ENCODE assay signal across 9 mouse cellular contexts in genomic region chr13:98589572-98589971, GRCm38 (mm10). TPM values are rescaled to one million over a fixed set of nuclear protein-coding genes. Genes with fewer than 3 reads are reported as not detected.
DNase-seq lines count a peak whose midpoint lies in the region; ATAC-seq and TF ChIP-seq lines count a peak whose summit lies in the region.
"Had no signal": no experiment of that assay in that cellular context is flagged by ENCODE, and none has a peak within 500 bp of the region (broad histone marks: within the 10 kb centered on the region; RNA-seq: fewer than 3 reads in every experiment).

No protein-coding gene starts in this region.

- H3K27me3 ChIP-seq in forebrain, embryonic 11.5 days (ENCODE audit: control insufficient read depth, insufficient read depth, low read length) = peaks cover 42% of the 10 kb centered on the region
- H3K27me3 ChIP-seq in forebrain, postnatal 0 days (ENCODE audit: insufficient read depth, low read length) = peaks cover 47% of the 10 kb centered on the region
- peaks cover 54% of the 10 kb centered on the region for H3K27me3 ChIP-seq in liver, embryonic 12.5 days (replicated peaks)
- H3K27me3 ChIP-seq in liver, postnatal 0 days (ENCODE audit: insufficient read depth, low read length) = peaks cover 46% of the 10 kb centered on the region
- 0 out of 2 replicates have a peak, but pooled peaks cover 4% of the 10 kb centered on the region for H3K27me3 ChIP-seq in intestine, embryonic 15.5 days (replicated peaks)
- peaks cover 53% of the 10 kb centered on the region for H3K27me3 ChIP-seq in neural tube, embryonic 13.5 days

- H3K4me2 ChIP-seq in forebrain, embryonic 11.5 days (ENCODE audit: low read depth, low read length, severe bottlenecking) = peak overlapping the region; percentile 60; the same call in 1 of the 2 replicates
- no peak overlapping the region for H3K4me2 ChIP-seq in forebrain, postnatal 0 days (ENCODE audit: low read depth)
- H3K4me2 ChIP-seq in liver, embryonic 12.5 days = peak overlapping the region; percentile 64; the same call in 1 of the 2 replicates
- no peak overlapping the region for H3K4me2 ChIP-seq in liver, postnatal 0 days (ENCODE audit: low read depth, low read length)
- H3K4me2 ChIP-seq in intestine, embryonic 15.5 days (replicated peaks) = peak overlapping the region; percentile 89
- peak overlapping the region; percentile 74 for H3K4me2 ChIP-seq in neural tube, embryonic 13.5 days

- TF ChIP-seq EP300 in liver, postnatal 0 days (IDR thresholded peaks at IDR 0.05; ENCODE audit: low read depth) = no peak

- DNase-seq in forebrain, embryonic 11.5 days (ENCODE audit: low spot score) = no peak
- no peak for DNase-seq in forebrain, postnatal 0 days
- DNase-seq in liver, postnatal 0 days = no peak
- DNase-seq in right cerebral cortex, postnatal 14 days = no peak
- DNase-seq in thymus, postnatal 4 days = no peak

- no peak for ATAC-seq in forebrain, embryonic 11.5 days (replicated peaks; ENCODE audit: low FRiP score)
- ATAC-seq in forebrain, postnatal 0 days = no peak
- ATAC-seq in liver, embryonic 12.5 days = no peak
- no peak for ATAC-seq in liver, postnatal 0 days
- ATAC-seq in intestine, embryonic 15.5 days = no peak
- no peak for ATAC-seq in neural tube, embryonic 13.5 days (ENCODE audit: low read depth)

- no peak overlapping the region; the same call in 1 of the 2 replicates for H3K4me3 ChIP-seq in forebrain, embryonic 11.5 days (ENCODE audit: low read depth, low read length)
- no peak overlapping the region for H3K4me3 ChIP-seq in forebrain, postnatal 0 days (ENCODE audit: low read depth, low read length)
- no peak overlapping the region for H3K4me3 ChIP-seq in liver, embryonic 12.5 days
- H3K4me3 ChIP-seq in liver, postnatal 0 days (ENCODE audit: low read depth, low read length) = no peak overlapping the region
- peak overlapping the region; percentile 53; the same call in 1 of the 2 replicates for H3K4me3 ChIP-seq in intestine, embryonic 15.5 days (replicated peaks)
- H3K4me3 ChIP-seq in neural tube, embryonic 13.5 days = no peak overlapping the region

- TF ChIP-seq CTCF in forebrain, postnatal 0 days (IDR thresholded peaks at IDR 0.05; ENCODE audit: low read depth) = no peak
- TF ChIP-seq CTCF in liver, postnatal 0 days (IDR thresholded peaks at IDR 0.05; ENCODE audit: low read depth) = no peak

- no peaks in the 10 kb centered on the region for H3K36me3 ChIP-seq in forebrain, embryonic 11.5 days (ENCODE audit: control insufficient read depth, insufficient read depth, low read length)
- H3K36me3 ChIP-seq in forebrain, postnatal 0 days (ENCODE audit: insufficient read depth) = no peaks in the 10 kb centered on the region
- H3K36me3 ChIP-seq in liver, embryonic 12.5 days = no peaks in the 10 kb centered on the region
- no peaks in the 10 kb centered on the region for H3K36me3 ChIP-seq in liver, postnatal 0 days (replicated peaks; ENCODE audit: insufficient read depth, low read length)
- no peaks in the 10 kb centered on the region for H3K36me3 ChIP-seq in intestine, embryonic 15.5 days
- H3K36me3 ChIP-seq in neural tube, embryonic 13.5 days = no peaks in the 10 kb centered on the region

- H3K9ac ChIP-seq in forebrain, embryonic 11.5 days (ENCODE audit: low read length) = no peak overlapping the region
- no peak overlapping the region for H3K9ac ChIP-seq in forebrain, postnatal 0 days
- no peak overlapping the region for H3K9ac ChIP-seq in liver, embryonic 12.5 days
- H3K9ac ChIP-seq in liver, postnatal 0 days (replicated peaks) = no peak overlapping the region
- H3K9ac ChIP-seq in intestine, embryonic 15.5 days = no peak overlapping the region
- H3K9ac ChIP-seq in neural tube, embryonic 13.5 days = no peak overlapping the region

- H3K4me1 ChIP-seq in forebrain, embryonic 11.5 days (replicated peaks; ENCODE audit: control insufficient read depth, insufficient read depth, low read length) = peaks cover 4% of the 10 kb centered on the region; the same call in 1 of the 2 replicates
- no peaks in the 10 kb centered on the region for H3K4me1 ChIP-seq in forebrain, postnatal 0 days (ENCODE audit: insufficient read depth)
- peaks cover 9% of the 10 kb centered on the region; the same call in 1 of the 2 replicates for H3K4me1 ChIP-seq in liver, embryonic 12.5 days
- peaks cover 8% of the 10 kb centered on the region for H3K4me1 ChIP-seq in liver, postnatal 0 days (ENCODE audit: insufficient read depth)
- H3K4me1 ChIP-seq in intestine, embryonic 15.5 days (replicated peaks) = peaks cover 26% of the 10 kb centered on the region
- H3K4me1 ChIP-seq in neural tube, embryonic 13.5 days (replicated peaks) = peaks cover 27% of the 10 kb centered on the region

- 57% methylated on average over 9 of the region's 9 CpGs for WGBS in forebrain, embryonic 11.5 days
- WGBS in forebrain, postnatal 0 days = 56% methylated on average over 9 of the region's 9 CpGs
- 30% methylated on average over 9 of the region's 9 CpGs for WGBS in liver, embryonic 12.5 days (ENCODE audit: insufficient replicate concordance)
- 29% methylated on average over 9 of the region's 9 CpGs for WGBS in liver, postnatal 0 days (ENCODE audit: insufficient replicate concordance)
- 31% methylated on average over 9 of the region's 9 CpGs for WGBS in intestine, embryonic 15.5 days
- 41% methylated on average over 9 of the region's 9 CpGs for WGBS in neural tube, embryonic 13.5 days

- H3K27ac ChIP-seq in forebrain, embryonic 11.5 days (ENCODE audit: low read depth, low read length) = no peak overlapping the region
- no peak overlapping the region for H3K27ac ChIP-seq in forebrain, postnatal 0 days (ENCODE audit: low read depth, low read length)
- H3K27ac ChIP-seq in liver, embryonic 12.5 days = no peak overlapping the region
- no peak overlapping the region for H3K27ac ChIP-seq in liver, postnatal 0 days (ENCODE audit: low read depth)
- H3K27ac ChIP-seq in intestine, embryonic 15.5 days = no peak overlapping the region
- H3K27ac ChIP-seq in neural tube, embryonic 13.5 days (replicated peaks) = no peak overlapping the region

- H3K9me3 ChIP-seq in forebrain, embryonic 11.5 days (ENCODE audit: control insufficient read depth, low read length) = no peaks in the 10 kb centered on the region
- H3K9me3 ChIP-seq in forebrain, postnatal 0 days (ENCODE audit: low read length) = no peaks in the 10 kb centered on the region
- H3K9me3 ChIP-seq in liver, embryonic 12.5 days (replicated peaks) = no peaks in the 10 kb centered on the region
- H3K9me3 ChIP-seq in liver, postnatal 0 days (ENCODE audit: low read length) = no peaks in the 10 kb centered on the region
- H3K9me3 ChIP-seq in intestine, embryonic 15.5 days = no peaks in the 10 kb centered on the region
- no peaks in the 10 kb centered on the region for H3K9me3 ChIP-seq in neural tube, embryonic 13.5 days

RNA-seq across cellular contexts. Expression of gene Tmem174, which starts 47.6 kb away (rescaled TPM):
- polyA plus RNA-seq in forebrain, embryonic 11.5 days (2014; fragmentation: Nextera tagmentation; extraction: Ambion mirVana) = not detected in 2 replicates
- total RNA-seq in forebrain, postnatal 0 days (2014; rRNA removed) = 0.10 TPM in 1 of 2 replicates, not detected in the other
- not detected in 2 replicates for polyA plus RNA-seq in forebrain, postnatal 0 days (2015; fragmentation: Nextera tagmentation; extraction: Ambion mirVana)
- polyA plus RNA-seq in liver, embryonic 12.5 days (2016; fragmentation: Nextera tagmentation; extraction: Ambion mirVana) = not detected in 2 replicates
- not detected in 2 replicates for polyA plus RNA-seq in liver, postnatal 0 days (2015; fragmentation: Nextera tagmentation; extraction: Ambion mirVana)
- polyA plus RNA-seq in intestine, embryonic 15.5 days (2015; fragmentation: Nextera tagmentation; extraction: Ambion mirVana) = 0.06 and 0.09 TPM in 2 replicates
- polyA plus RNA-seq in neural tube, embryonic 13.5 days (2015; fragmentation: Nextera tagmentation; extraction: Ambion mirVana) = not detected in 2 replicates
- total RNA-seq: gastrocnemius, postnatal 10 days had no signal

Comparison
In these comparisons a context has a peak if more than half of its experiments do, and no peak if none do; other contexts are left out.
1. H3K4me2 ChIP-seq: peak in forebrain, embryonic 11.5 days (single experiment), liver, embryonic 12.5 days (single experiment), intestine, embryonic 15.5 days (single experiment) and neural tube, embryonic 13.5 days (single experiment); none in forebrain, postnatal 0 days (single experiment) and liver, postnatal 0 days (single experiment).